Mouse (Mus musculus) inflammation-experienced regulatory T-cells (primary cell): ENCODE data around the gene Catsperz. TPM values are rescaled to one million over a fixed set of nuclear protein-coding genes. Genes with fewer than 3 reads are reported as not detected.

Experiments used
- polyA plus RNA-seq, 2 experiments: library from polyadenylated mRNA; unstranded; fragments of 100-300 nt; shearing (Covaris generic); gene quantifications; one replicate each; pipeline ENCODE4 v1.2.1; 2017

Catsperz gene
- polyA plus RNA-seq: not detected

DNA sequence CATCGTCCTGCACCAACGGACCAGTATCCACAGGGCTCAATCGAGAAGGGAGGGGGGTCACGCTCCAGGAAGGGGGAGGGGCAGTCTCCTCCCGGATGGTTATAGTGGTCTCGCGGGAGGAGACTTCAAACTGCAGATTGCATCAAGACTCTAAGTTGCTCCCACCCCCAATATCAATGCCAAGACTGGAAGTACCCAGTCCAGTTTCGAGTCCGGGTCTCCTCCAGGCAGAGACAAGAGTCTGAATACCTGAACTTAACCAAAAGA lies at the start of gene Catsperz:
Catsperz (minus strand) TSS at position 74 of the 267 bp plus-strand sequence.

DNA sequence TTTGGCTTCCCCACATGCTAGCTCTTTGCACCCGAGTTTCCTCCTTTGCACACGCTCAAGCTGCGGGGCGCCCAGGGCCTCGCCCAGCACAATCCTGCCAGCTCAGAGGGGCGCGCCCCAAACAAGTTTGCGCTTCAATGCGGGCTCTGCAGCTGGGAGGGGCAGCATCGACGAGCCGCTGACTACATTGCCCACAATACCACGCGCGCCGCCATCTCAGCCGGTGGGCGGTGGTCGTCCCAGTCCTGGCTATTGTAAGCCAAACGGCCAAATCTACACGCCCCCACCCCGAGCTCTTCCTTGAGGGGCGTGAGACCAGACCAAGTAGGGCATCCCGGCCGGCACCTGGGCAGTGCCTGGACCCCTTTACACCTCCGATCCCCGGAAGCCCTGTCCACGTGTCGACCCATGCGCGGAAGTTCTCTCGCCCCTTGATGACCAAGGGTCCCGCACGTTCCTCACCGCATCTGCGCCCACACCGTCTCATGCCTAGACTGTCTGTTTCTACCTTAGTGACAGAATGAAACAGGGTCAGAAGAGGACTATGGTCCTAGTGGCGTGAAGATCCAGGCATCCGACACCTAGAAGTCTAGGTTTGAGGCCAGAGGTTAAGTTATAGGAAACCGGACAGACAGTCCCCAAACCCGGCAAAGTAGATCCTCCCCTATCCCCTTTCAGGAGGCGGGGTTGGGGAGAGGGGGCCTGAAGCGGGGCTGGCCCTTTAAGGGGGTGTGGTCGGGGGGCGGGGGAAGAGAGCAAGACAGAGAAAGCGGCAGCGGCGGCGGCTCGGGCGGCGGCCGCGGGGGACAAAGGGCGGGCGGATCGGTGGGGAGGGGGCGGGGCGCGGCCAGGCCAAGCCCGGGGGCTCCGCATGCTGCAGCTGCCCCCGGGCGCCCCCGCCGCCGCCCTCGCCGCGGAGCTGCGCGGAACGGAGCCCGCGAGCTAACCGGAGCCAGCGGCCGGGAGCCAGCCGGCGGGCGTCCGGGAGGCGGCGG lies 49.3 kb upstream of the Catsperz start, which contains the start of gene Ppp1r14b:
Ppp1r14b (plus strand) TSS at position 758 of the 995 bp plus-strand sequence.

DNA sequence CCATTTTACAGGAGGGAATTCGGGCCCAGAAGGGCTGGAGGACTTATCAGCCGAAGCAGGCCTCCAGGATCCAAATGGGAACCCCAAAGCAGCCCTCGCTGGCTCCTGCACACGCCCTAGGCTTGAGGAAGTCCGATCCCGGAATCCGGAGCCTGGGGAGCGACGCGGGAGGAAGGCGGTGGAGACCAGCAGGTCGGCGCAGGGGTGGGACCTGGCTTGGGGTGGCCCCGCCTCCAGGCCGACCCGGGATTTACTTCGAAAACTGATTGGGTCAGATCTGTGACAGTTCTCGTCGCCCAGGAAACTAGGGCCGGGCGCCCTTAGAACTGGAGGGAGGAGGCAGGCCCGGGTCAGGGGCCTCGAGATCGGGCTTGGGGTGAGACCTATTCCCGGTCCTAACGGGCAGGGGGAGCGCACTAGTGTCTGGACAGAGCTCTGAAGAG lies 17.1 kb upstream of the Catsperz start, which contains the start of gene Gpr137:
Gpr137 (minus strand) TSS at position 232 of the 443 bp plus-strand sequence.

DNA sequence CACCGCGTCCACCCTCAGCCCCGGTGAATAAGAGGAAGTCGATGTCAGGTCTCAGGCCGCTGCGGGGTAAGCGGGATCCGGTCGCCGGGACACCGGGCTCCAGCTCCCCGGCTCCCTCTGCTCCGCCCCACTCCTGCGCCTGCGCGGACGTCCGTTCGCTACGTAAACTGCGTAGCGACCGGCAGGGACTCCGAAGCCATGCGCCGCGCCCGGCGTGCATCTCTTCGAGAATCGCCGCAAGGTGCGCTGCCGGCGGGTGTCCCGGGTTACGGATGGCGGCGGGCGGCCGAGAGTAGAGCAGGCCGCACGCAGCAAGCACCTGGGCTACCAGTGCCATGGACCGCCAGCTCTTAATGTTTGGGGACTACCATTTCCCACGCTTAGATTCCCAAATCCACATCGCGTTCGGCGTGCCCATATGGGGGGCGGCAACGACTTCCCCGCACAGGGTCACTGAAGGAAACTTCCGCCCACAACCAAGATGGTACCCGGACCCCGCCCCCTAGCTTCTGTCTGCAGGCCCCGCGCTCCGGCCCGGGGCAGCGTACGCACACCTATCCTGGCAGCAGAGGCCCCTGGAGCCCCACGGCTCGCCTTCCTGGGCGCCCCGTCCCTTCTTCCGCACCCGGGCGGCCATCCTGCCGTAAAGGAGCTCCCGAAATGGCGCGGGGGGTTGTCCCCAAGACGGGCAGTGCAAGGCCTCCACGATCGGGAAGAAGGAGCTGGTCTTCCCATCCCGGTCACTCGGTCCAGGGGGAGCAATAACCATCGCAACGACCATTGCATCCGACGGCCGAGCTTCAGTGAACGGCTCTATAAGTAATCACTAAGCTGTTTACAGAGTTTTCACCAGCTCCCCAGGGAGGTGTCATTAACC lies 16.4 kb upstream of the Catsperz start, which contains the start of gene Bad:
Bad (plus strand) TSS at position 490 of the 877 bp plus-strand sequence.

DNA sequence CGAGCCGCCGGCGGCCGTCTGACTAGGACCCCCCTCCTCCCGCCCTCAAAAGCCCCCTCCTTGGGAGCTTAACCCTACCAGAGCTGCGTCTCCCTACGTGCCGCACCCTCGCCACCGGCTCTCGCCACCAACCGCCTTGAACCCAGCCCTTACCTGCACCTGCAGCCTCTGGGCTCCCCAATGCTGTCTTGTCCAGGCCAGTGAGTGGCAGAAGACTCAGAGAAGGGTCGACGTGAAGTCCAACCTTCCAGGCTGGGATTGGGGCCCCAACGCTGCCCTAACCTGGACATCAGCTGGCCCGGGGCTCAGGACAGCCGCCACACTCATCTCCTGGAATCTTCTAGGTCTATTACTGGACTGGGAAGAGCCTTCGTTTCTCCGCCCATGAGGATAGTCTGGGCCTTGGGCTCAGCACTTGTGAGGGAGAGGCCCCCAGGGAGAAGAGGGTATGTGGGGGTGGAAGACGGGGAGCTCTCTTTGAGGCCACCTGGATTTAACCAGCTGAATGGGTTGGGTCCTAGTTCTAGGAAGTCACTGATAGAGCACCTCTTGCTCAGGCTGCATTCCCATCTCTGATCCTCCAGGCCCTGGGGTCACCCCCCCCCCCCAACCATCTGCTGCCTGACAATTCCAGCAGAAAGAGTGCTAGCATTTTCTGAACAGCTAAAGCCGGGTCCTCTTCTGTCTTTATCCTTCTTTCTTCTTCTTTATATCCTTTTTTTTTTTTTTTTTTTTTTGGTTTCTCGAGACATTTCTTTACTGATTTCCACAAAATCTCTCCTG lies 9.2 kb upstream of the Catsperz start, which contains the start of gene Kcnk4:
Kcnk4 (minus strand) TSS at position 321 of the 783 bp plus-strand sequence.

DNA sequence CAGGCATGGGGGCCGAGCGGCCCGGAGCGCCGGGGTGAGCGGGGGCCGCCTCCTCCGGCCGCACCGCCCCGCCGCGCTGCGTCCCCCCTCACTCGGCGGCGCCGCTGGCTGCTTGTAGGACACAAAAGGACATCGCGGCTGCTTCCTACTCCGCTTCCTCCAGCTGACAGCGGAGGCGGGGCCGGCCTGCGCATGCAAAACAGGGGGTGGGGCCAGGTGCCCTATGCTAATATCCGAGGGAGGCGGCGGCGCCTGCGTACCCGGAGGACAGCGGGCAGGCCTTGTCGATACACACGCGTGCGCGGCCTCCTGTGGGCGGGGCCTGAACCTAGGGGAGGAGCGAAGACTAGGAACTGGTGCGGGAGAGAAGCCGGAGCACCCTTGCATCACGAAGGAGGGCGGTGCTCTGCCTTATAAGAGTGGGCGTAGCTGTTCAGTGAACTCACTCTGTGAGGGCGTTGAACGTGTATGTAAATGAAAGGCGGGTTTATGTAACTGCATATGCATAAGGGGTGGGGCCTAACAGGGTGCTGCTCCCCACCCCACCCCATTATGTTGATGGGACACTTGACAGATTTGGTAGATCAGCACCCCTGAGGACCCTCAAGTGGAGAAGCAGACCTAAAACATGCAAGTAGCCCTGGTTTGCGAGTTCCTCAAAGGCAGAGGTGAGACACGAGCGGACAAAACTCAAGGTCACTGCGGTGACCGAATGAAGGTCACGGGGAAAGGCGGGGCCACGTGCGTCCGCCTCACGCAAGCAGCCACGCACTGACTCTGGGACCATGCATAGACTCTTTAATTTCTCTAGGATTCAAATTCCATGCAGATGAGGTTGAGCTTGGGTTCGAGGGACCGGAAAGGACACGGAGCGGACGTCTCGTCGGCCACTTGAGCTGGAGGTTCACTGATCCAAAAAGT lies 3.3 kb downstream of the Catsperz start, which contains the start of gene Esrra:
Esrra (minus strand) TSS at position 167 of the 921 bp plus-strand sequence.

DNA sequence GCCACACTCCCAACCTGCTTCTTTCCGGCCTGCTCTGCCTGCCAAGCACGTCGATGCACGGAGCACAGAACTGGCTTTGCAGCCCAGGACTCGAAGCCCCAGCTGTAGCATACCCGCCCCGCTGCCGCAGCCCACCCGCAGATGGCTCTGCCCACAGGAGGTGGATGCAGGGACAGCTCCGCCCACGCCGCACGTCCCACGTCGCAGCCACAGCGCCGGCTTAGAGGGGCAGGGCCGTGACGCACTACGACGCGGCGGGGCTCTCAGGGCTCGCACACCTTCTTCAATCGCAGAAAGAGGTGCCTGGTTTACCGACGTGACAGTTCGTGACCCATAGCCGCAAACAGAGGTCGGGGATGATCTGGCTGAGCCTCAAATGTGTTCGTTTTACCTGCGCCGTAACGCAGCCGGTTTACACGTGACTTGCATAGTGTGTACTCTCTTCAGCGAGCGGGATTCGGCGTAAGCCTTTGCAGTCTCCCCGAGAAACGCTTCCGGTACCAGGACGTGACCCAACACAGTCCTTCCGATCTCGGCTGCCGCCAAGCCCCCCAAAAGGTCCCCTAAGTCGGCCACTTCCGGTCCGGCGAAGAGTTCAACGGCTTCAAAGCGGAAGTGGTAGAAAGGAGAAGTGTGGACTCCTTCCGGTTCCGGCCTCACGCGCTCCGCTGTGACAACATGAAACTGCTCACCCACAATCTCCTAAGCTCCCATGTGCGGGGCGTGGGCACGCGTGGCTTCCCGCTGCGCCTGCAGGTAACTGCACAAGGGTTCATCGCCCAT lies 15.5 kb downstream of the Catsperz start, which contains the start of the genes Trmt112 and Prdx5:
Trmt112 (plus strand) TSS at position 192 of the 783 bp plus-strand sequence.
Prdx5 (minus strand) TSS at position 600 of the 783 bp plus-strand sequence.

Other genes with a start within 250 kb of the Catsperz start
- 10 to 100 TPM; 50.1 to 58.1 TPM for gene Rps6ka4, start 84.7 kb downstream of the Catsperz start, polyA plus RNA-seq
- 10 to 100 TPM; 41.3 to 59.0 TPM for gene Ccdc88b, start 67.2 kb downstream of the Catsperz start, polyA plus RNA-seq
- gene Trmt112, start 15.7 kb downstream of the Catsperz start, polyA plus RNA-seq: 100 to 1,000 TPM; 141 to 157 TPM
- gene Prdx5, start 15.3 kb downstream of the Catsperz start, polyA plus RNA-seq: 100 to 1,000 TPM; 238 to 261 TPM
- 10 to 100 TPM; 25.6 to 26.6 TPM for gene Esrra, start 3.6 kb downstream of the Catsperz start, polyA plus RNA-seq
- not detected for gene Kcnk4, start 9.1 kb upstream of the Catsperz start, polyA plus RNA-seq
- gene Bad, start 16.5 kb upstream of the Catsperz start, polyA plus RNA-seq: 10 to 100 TPM; 32.4 to 39.4 TPM
- 10 to 100 TPM; 14.2 to 14.5 TPM for gene Gpr137, start 17.1 kb upstream of the Catsperz start, polyA plus RNA-seq
- 100 to 1,000 TPM; 164 to 215 TPM for gene Ppp1r14b, start 49.6 kb upstream of the Catsperz start, polyA plus RNA-seq
- gene Plcb3, start 51.1 kb upstream of the Catsperz start, polyA plus RNA-seq: 10 to 100 TPM; 38.5 to 43.6 TPM
- gene Fkbp2, start 55.1 kb upstream of the Catsperz start, polyA plus RNA-seq: 10 to 100 TPM; 40.3 to 59.9 TPM
- 10 to 100 TPM; 12.9 to 18.5 TPM for gene Vegfb, start 62.3 kb upstream of the Catsperz start, polyA plus RNA-seq
- 10 to 100 TPM; 52.2 to 52.7 TPM for gene Dnajc4, start 67.2 kb upstream of the Catsperz start, polyA plus RNA-seq
- gene Nudt22, start 70.7 kb upstream of the Catsperz start, polyA plus RNA-seq: 10 to 100 TPM; 24.4 to 38.2 TPM
- gene Trpt1, start 70.8 kb upstream of the Catsperz start, polyA plus RNA-seq: 1 to 10 TPM; 5.4 to 7.0 TPM
- gene Fermt3, start 94.1 kb upstream of the Catsperz start, polyA plus RNA-seq: 100 to 1,000 TPM; 341 to 346 TPM
- gene Stip1, start 114.6 kb upstream of the Catsperz start, polyA plus RNA-seq: 100 to 1,000 TPM; 173 to 257 TPM
- gene Macrod1, start 131.4 kb upstream of the Catsperz start, polyA plus RNA-seq: 10 to 100 TPM; 15.3 to 31.2 TPM
- gene Flrt1, start 180.3 kb upstream of the Catsperz start, polyA plus RNA-seq: under 1 TPM; 0.13 to 0.88 TPM